Mouse (Mus musculus) CH12.LX (cell line): ENCODE data around the gene Galnt3. TPM values are rescaled to one million over a fixed set of nuclear protein-coding genes. Genes with fewer than 3 reads are reported as not detected.

ENCODE experiments used
- DNase-seq: peaks from one replicate; pipeline ENCODE4 v3.0.0-alpha.2; 2013; ENCODE audit errors: extremely low read depth
- H3K27ac ChIP-seq: 2 replicates; pipeline ENCODE4 v1.5.1; 2012; ENCODE audit warnings: low read depth, mild to moderate bottlenecking, control low read depth, moderate library complexity; ENCODE audit not compliant: insufficient read depth
- H3K27me3 ChIP-seq: replicated peaks from 2 replicates; pipeline ENCODE3; 2012; ENCODE audit warnings: inconsistent platforms
- H3K36me3 ChIP-seq, 2 experiments: replicated peaks in 1 of 2; 2 replicates each; pipeline versions ENCODE3 to v1.6.1; 2012; ENCODE audit warnings: inconsistent platforms in 1 of 2, low read length in 1 of 2, mild to moderate bottlenecking in 1 of 2, mixed read lengths in 1 of 2, moderate library complexity in 1 of 2; ENCODE audit not compliant: control insufficient read depth in 1 of 2, insufficient read depth in 1 of 2
- H3K4me1 ChIP-seq, 2 experiments: 2 replicates each; pipeline ENCODE4 v1.6.1; 2012; ENCODE audit warnings: inconsistent platforms in 1 of 2, moderate library complexity in 1 of 2; ENCODE audit not compliant: insufficient read depth in 2 of 2, control insufficient read depth in 1 of 2
- H3K4me2 ChIP-seq: 2 replicates; pipeline ENCODE4 v1.6.1; 2012; ENCODE audit warnings: low read depth, mild to moderate bottlenecking, control low read depth; ENCODE audit not compliant: poor library complexity, insufficient read depth, severe bottlenecking
- H3K4me3 ChIP-seq, 3 experiments: fragments of 150-350 bp in 1 of 3; sonication (generic) in 1 of 3; replicated peaks in 1 of 3; 2 replicates each; pipeline versions ENCODE3 to v1.5.1; 2011 to 2012; ENCODE audit warnings: low read depth in 2 of 3, low read length in 2 of 3, mild to moderate bottlenecking in 2 of 3, moderate library complexity in 2 of 3, control low read depth in 1 of 3, improper control_type of control experiment in 1 of 3, inconsistent platforms in 1 of 3, mixed read lengths in 1 of 3; ENCODE audit not compliant: poor library complexity in 1 of 3
- H3K79me2 ChIP-seq: replicated peaks from 2 replicates; pipeline ENCODE4 v1.6.1; 2012; ENCODE audit warnings: mild to moderate bottlenecking, moderate library complexity; ENCODE audit not compliant: control insufficient read depth, poor library complexity, insufficient read depth, severe bottlenecking; ENCODE audit errors: extremely low read depth
- H3K9ac ChIP-seq: 2 replicates; pipeline ENCODE4 v1.6.1; 2012; ENCODE audit warnings: low read depth, mild to moderate bottlenecking, control low read depth, moderate library complexity; ENCODE audit not compliant: insufficient read depth
- H3K9me3 ChIP-seq: replicated peaks from 2 replicates; pipeline ENCODE3; 2012; ENCODE audit warnings: low read length, inconsistent platforms, mixed read lengths
- CHD1 ChIP-seq: IDR thresholded peaks from 2 replicates; pipeline ENCODE4 v1.6.1; 2012; ENCODE audit warnings: low read depth, low read length, improper control_type of control experiment, inconsistent platforms
- CTCF ChIP-seq, 2 experiments: IDR thresholded peaks in 1 of 2; conservative IDR thresholded peaks in 1 of 2; 2 replicates each; pipeline ENCODE4 v1.5.1; 2011 to 2012; ENCODE audit warnings: low read depth in 2 of 2, low read length in 2 of 2, improper control_type of control experiment in 1 of 2, inconsistent platforms in 1 of 2, mild to moderate bottlenecking in 1 of 2, moderate library complexity in 1 of 2
- IRF4 ChIP-seq: IDR thresholded peaks from 2 replicates; pipeline ENCODE4 v1.6.1; 2014; ENCODE audit warnings: low read depth, mild to moderate bottlenecking, inconsistent platforms, low read length, improper control_type of control experiment
- MAFK ChIP-seq: IDR thresholded peaks from 2 replicates; pipeline ENCODE4 v1.6.1; 2011; ENCODE audit warnings: low read length, improper control_type of control experiment; ENCODE audit not compliant: insufficient replicate concordance
- PAX5 ChIP-seq: IDR thresholded peaks from 2 replicates; pipeline ENCODE4 v1.6.1; 2012; ENCODE audit warnings: low read length, inconsistent platforms, mixed read lengths
- POLR2A ChIP-seq: IDR thresholded peaks from 2 replicates; pipeline ENCODE4 v1.6.1; 2011; ENCODE audit warnings: low read depth, mild to moderate bottlenecking, improper control_type of control experiment, low read length
- RAD21 ChIP-seq: IDR thresholded peaks from 2 replicates; pipeline ENCODE4 v1.6.1; 2011; ENCODE audit warnings: low read depth, mild to moderate bottlenecking, low read length, improper control_type of control experiment, moderate library complexity
- USF1 ChIP-seq: IDR thresholded peaks from 2 replicates; pipeline ENCODE4 v1.6.1; 2014; ENCODE audit warnings: low read depth, mild to moderate bottlenecking, inconsistent platforms, low read length, improper control_type of control experiment
- ZC3H11A ChIP-seq: IDR thresholded peaks from 2 replicates; pipeline ENCODE4 v1.6.1; 2012; ENCODE audit warnings: low read depth, mild to moderate bottlenecking, inconsistent platforms, low read length, improper control_type of control experiment
- dilution Hi-C: fragments of 300-500 bp; cut with MboI; formaldehyde crosslinking; loops from 2 replicates; pipeline ENCODE4 v1.14.3; 2020; ENCODE audit warnings: low sequenced_read_pairs; ENCODE audit not compliant: extremely low pct_unique_long_range_greater_than_20kb, extremely low pct_ligation_motif_present
- in situ Hi-C: fragments of 300-500 bp; cut with MboI; formaldehyde crosslinking; loops from 3 replicates; pipeline ENCODE4 v1.14.3; 2019; ENCODE audit warnings: low sequenced_read_pairs, low pct_ligation_motif_present, low pct_unique_long_range_greater_than_20kb, mixed read lengths
- polyA plus RNA-seq: library from polyadenylated mRNA; unstranded; fragments of >175 nt; gene quantifications from 2 replicates; pipeline ENCODE4 v1.2.1, GENCODE M21; 2012; ENCODE audit warnings: low read depth; ENCODE audit not compliant: insufficient read length
- total RNA-seq, 2 experiments: library from RNA; depleted of rRNA; stranded (reverse); fragments of 300-350 nt in 1 of 2; fragments of >200 nt in 1 of 2; gene quantifications; 2 replicates each; pipeline ENCODE4 v1.2.3; 2012 to 2014

The Galnt3 gene
- total and polyA plus RNA-seq, 3 experiments, result 0.55 to 0.76 TPM; not detected in 1

DNA sequence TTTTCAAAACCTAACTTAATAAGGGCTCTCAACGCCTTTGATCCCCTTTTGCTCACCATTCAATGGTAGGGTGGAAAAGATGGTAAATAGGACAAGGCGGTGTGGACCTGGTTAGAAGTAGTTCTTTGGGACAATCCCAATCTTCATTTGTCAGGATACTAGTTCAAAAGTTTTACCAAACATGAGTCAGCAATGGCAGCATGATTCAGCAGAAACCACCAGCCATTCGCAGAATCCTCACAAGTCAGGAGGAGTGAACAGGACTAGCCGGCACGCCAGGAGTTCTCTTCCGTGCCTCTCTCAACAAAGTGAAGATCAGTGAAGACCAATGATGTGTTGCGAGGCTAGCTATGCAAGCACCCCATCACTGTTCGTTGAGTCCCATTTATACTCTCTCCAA is 40.2 kb upstream of the Galnt3 start:
- Histone ChIP-seq H3K27ac (no peak overlapping the region), H3K4me2 (no peak overlapping the region), H3K9me3 (peaks cover 8% of the 10 kb centered on the region), H3K4me3 (no peak overlapping the region), H3K79me2 (no peaks in the 10 kb centered on the region), H3K27me3 (no peaks in the 10 kb centered on the region), H3K36me3 (no peaks in the 10 kb centered on the region), H3K9ac (no peak overlapping the region), H3K4me1 (peaks cover 6 to 11% of the 10 kb centered on the region in 2 experiments; a peak in 1 of 4 replicates)
- no peak for DNase-seq
- dilution Hi-C loops, result no loop called here
- TF ChIP-seq POLR2A (no peak), MAFK (0 out of 2 replicates have a peak, but pooled peaks have one; percentile 12)
- in situ Hi-C loops, result no loop called here

DNA sequence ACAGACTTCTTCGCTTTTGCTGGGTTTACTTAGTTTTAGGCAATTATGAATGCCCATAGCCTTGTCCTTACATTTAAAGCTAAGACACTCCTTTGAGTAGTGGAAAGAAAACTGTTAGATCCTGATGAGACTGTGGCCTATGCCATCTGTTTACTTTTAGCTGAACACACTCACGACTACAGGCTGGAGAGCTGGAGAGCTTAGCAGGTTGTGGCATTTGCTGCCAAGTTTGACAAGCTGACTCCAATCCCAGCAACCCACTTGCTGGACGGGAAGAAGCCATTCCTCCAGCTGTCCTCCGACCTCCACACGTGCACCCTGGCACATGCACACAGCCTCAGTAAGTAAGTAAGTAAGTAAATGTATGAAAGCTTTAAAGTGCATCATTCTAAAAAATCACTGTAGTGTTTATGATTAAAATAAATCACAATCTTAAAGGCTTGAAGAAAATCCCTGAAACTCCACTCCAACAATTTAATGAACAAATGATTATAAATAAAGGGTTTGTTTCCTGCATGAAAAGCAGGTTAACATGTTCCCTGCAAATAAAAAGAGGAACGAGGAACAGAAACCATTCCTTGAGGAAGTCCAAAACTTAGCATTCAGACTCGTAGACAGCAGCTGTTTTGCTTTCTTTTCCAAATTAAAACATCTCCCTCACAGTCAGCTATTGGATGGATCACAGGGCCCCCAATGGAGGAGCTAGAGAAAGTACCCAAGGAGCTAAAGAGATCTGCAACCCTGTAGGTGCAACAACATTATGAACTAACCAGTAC is 33.5 kb upstream of the Galnt3 start:
- Histone ChIP-seq H3K4me3 (no peak overlapping the region), H3K4me1 (no peaks in the 10 kb centered on the region)
- no peak for DNase-seq
- TF ChIP-seq USF1 (no peak), IRF4 (no peak)
- TF ChIP-seq, all 38 proteins: peak for 0
- Histone ChIP-seq H3K27me3 (no peaks in the 10 kb centered on the region), H3K36me3 (no peaks in the 10 kb centered on the region), H3K9ac (no peak overlapping the region), H3K4me2 (no peak overlapping the region), H3K9me3 (peaks cover 5% of the 10 kb centered on the region), H3K79me2 (no peaks in the 10 kb centered on the region), H3K27ac (no peak overlapping the region)
- dilution Hi-C loops (no loop called here), in situ Hi-C loops (no loop called here)

GRCm38 (mm10) chr2:66151436-66151835 is 26.6 kb upstream of the Galnt3 start:
- DNase-seq, result no peak
- Histone ChIP-seq H3K4me3 (no peak overlapping the region), H3K9ac (no peak overlapping the region), H3K27ac (no peak overlapping the region), H3K27me3 (no peaks in the 10 kb centered on the region), H3K79me2 (no peaks in the 10 kb centered on the region), H3K4me2 (no peak overlapping the region), H3K36me3 (no peaks in the 10 kb centered on the region), H3K9me3 (peaks cover 5% of the 10 kb centered on the region), H3K4me1 (no peaks in the 10 kb centered on the region)
- in situ Hi-C loops, result no loop called here
- dilution Hi-C loops, result no loop called here
- no peak for TF ChIP-seq RAD21
- no peak for TF ChIP-seq ZC3H11A
- no peak for TF ChIP-seq PAX5
- TF ChIP-seq CHD1, result no peak
- no peak for TF ChIP-seq MAFK
- no peak for TF ChIP-seq CTCF (conservative IDR thresholded peaks at IDR 0.05 in 1 of 2, IDR thresholded peaks at IDR 0.05 in 1 of 2; ENCODE audit: low read depth in 2 of 2, low read length in 2 of 2)
- TF ChIP-seq, all 38 proteins: peak for 0
